Mouse (Mus musculus) liver, postnatal 0 days (tissue): ENCODE data around the gene Foxk1.

Experiments used
- CTCF ChIP-seq: sonication (generic); IDR thresholded peaks from 2 replicates; pipeline ENCODE4 v1.5.1; 2016; ENCODE audit warnings: antibody characterized with exemption, low read depth
- EP300 ChIP-seq: IDR thresholded peaks from 2 replicates; pipeline ENCODE4 v1.6.1; 2016; ENCODE audit warnings: antibody characterized with exemption, low read depth, mild to moderate bottlenecking

- TF ChIP-seq CTCF (no peak), EP300 (no peak)
Observed at GRCm38 (mm10) chr5:142458791-142459557, 57.7 kb downstream of the Foxk1 start.
